Mouse (Mus musculus): ENCODE results near the gene Mndal. TPM values are rescaled to one million over a fixed set of nuclear protein-coding genes. Genes with fewer than 3 reads are reported as not detected.
"Not testable (repeated sequence)": the region's sequence is repeated elsewhere in the genome, so short reads cannot be mapped to it uniquely, and the experiment has no call there.

The Mndal gene
- total RNA-seq, 2 experiments from 2014 or later, result 254 to 361 TPM

GRCm38 (mm10) chr1:173905885-173906284, 36.4 kb downstream of the Mndal start:
- ATAC-seq (ENCODE audit: poor library complexity, severe bottlenecking), result not testable (repeated sequence)

GRCm38 (mm10) chr1:173889741-173890140, 52.5 kb downstream of the Mndal start:
- peak; percentile 52 for ATAC-seq (ENCODE audit: poor library complexity, severe bottlenecking)

- peak; percentile 92 for ATAC-seq (ENCODE audit: poor library complexity, severe bottlenecking)
These were observed 55.1 kb downstream of the Mndal start for GRCm38 (mm10) chr1:173887026-173887787.

- peak; percentile 54 for ATAC-seq (ENCODE audit: poor library complexity, severe bottlenecking)
These were observed 62.2 kb downstream of the Mndal start for GRCm38 (mm10) chr1:173880004-173880666.

- ATAC-seq (ENCODE audit: poor library complexity, severe bottlenecking), result peak; percentile 51
These were observed 62.9 kb downstream of the Mndal start for GRCm38 (mm10) chr1:173879225-173879987.

- ATAC-seq (ENCODE audit: poor library complexity, severe bottlenecking), result peak; percentile 20
These were observed 64.0 kb downstream of the Mndal start for GRCm38 (mm10) chr1:173878264-173878663.

- ATAC-seq (ENCODE audit: poor library complexity, severe bottlenecking), result peak; percentile 17; the same call in 1 of the 2 replicates
These were observed 65.2 kb downstream of the Mndal start for GRCm38 (mm10) chr1:173877125-173877524.

GRCm38 (mm10) chr1:173868586-173868985, 73.7 kb downstream of the Mndal start:
- ATAC-seq (ENCODE audit: poor library complexity, severe bottlenecking), result not testable (repeated sequence)

GRCm38 (mm10) chr1:173866504-173866903, 75.8 kb downstream of the Mndal start:
- ATAC-seq (ENCODE audit: poor library complexity, severe bottlenecking), result no peak

GRCm38 (mm10) chr1:173853711-173854110, 88.6 kb downstream of the Mndal start:
- ATAC-seq (ENCODE audit: poor library complexity, severe bottlenecking), result peak; percentile 62

GRCm38 (mm10) chr1:173852853-173853252, 89.4 kb downstream of the Mndal start:
- ATAC-seq (ENCODE audit: poor library complexity, severe bottlenecking), result peak; percentile 15; the same call in 1 of the 2 replicates

GRCm38 (mm10) chr1:173846193-173846592, 96.1 kb downstream of the Mndal start:
- ATAC-seq (ENCODE audit: poor library complexity, severe bottlenecking), result not testable (repeated sequence)

- ATAC-seq (ENCODE audit: poor library complexity, severe bottlenecking), result peak; percentile 21; the same call in 1 of the 2 replicates
These were observed 97.5 kb downstream of the Mndal start for GRCm38 (mm10) chr1:173844754-173845153.

GRCm38 (mm10) chr1:173821481-173821803, 120.8 kb downstream of the Mndal start:
- ATAC-seq (ENCODE audit: poor library complexity, severe bottlenecking), result not testable (repeated sequence)

- ATAC-seq (ENCODE audit: poor library complexity, severe bottlenecking), result not testable (repeated sequence)
These were observed 121.4 kb downstream of the Mndal start for GRCm38 (mm10) chr1:173820794-173821480.

GRCm38 (mm10) chr1:173809294-173809693, 133.0 kb downstream of the Mndal start:
- ATAC-seq (ENCODE audit: poor library complexity, severe bottlenecking), result peak; percentile 99

- peak; percentile 56 for ATAC-seq (ENCODE audit: poor library complexity, severe bottlenecking)
These were observed 139.5 kb downstream of the Mndal start for GRCm38 (mm10) chr1:173802689-173803281.

- peak; percentile 28 for ATAC-seq (ENCODE audit: poor library complexity, severe bottlenecking)
These were observed 140.1 kb downstream of the Mndal start for GRCm38 (mm10) chr1:173802207-173802606.

- ATAC-seq (ENCODE audit: poor library complexity, severe bottlenecking), result peak; percentile 81
These were observed 140.5 kb downstream of the Mndal start for GRCm38 (mm10) chr1:173801791-173802190.
